Comparison of ENCODE assay signal across 29 mouse cellular contexts in genomic region chr15:70276838-70277237, GRCm38 (mm10).
DNase-seq lines count a peak whose midpoint lies in the region; ATAC-seq and TF ChIP-seq lines count a peak whose summit lies in the region.
"Had no signal": no experiment of that assay in that cellular context is flagged by ENCODE, and none has a peak within 500 bp of the region (broad histone marks: within the 10 kb centered on the region; RNA-seq: fewer than 3 reads in every experiment).

No protein-coding gene starts in this region.

- WGBS in intestine, embryonic 15.5 days: 23% methylated on average over 1 of the region's 1 CpGs
- 7% methylated on average over 1 of the region's 1 CpGs for WGBS in intestine, postnatal 0 days
- 27% methylated on average over 1 of the region's 1 CpGs for WGBS in intestine, embryonic 16.5 days
- WGBS in embryonic facial prominence, embryonic 10.5 days: 76% methylated on average over 1 of the region's 1 CpGs

- H3K9me3 ChIP-seq in intestine, embryonic 15.5 days: no peaks in the 10 kb centered on the region
- H3K9me3 ChIP-seq in intestine, postnatal 0 days (ENCODE audit: control insufficient read depth): no peaks in the 10 kb centered on the region
- no peaks in the 10 kb centered on the region for H3K9me3 ChIP-seq in intestine, embryonic 16.5 days (ENCODE audit: control insufficient read depth, low read length)
- no peaks in the 10 kb centered on the region for H3K9me3 ChIP-seq in embryonic facial prominence, embryonic 10.5 days
- H3K9me3 ChIP-seq: embryonic facial prominence, embryonic 13.5 days; embryonic facial prominence, embryonic 15.5 days; forebrain, embryonic 10.5 days; forebrain, embryonic 12.5 days had no signal

- H3K27me3 ChIP-seq in intestine, embryonic 15.5 days (replicated peaks): no peaks in the 10 kb centered on the region
- no peaks in the 10 kb centered on the region for H3K27me3 ChIP-seq in intestine, postnatal 0 days (replicated peaks; ENCODE audit: control insufficient read depth, insufficient read depth, low read length)
- H3K27me3 ChIP-seq in intestine, embryonic 16.5 days (replicated peaks; ENCODE audit: control insufficient read depth, insufficient read depth, low read length): no peaks in the 10 kb centered on the region
- no peaks in the 10 kb centered on the region for H3K27me3 ChIP-seq in embryonic facial prominence, embryonic 10.5 days (replicated peaks; ENCODE audit: low read depth, poor library complexity, severe bottlenecking)
- H3K27me3 ChIP-seq: CH12.LX; embryonic facial prominence, embryonic 13.5 days; embryonic facial prominence, embryonic 15.5 days; forebrain, embryonic 12.5 days; Patski had no signal

- H3K9ac ChIP-seq in intestine, embryonic 15.5 days: no peak overlapping the region
- H3K9ac ChIP-seq in intestine, postnatal 0 days (ENCODE audit: low read depth, low read length): no peak overlapping the region
- H3K9ac ChIP-seq in intestine, embryonic 16.5 days (ENCODE audit: low read depth, low read length): no peak overlapping the region
- H3K9ac ChIP-seq: embryonic facial prominence, embryonic 13.5 days; embryonic facial prominence, embryonic 15.5 days; forebrain, embryonic 12.5 days had no signal

- H3K27ac ChIP-seq in intestine, embryonic 15.5 days: no peak overlapping the region
- no peak overlapping the region for H3K27ac ChIP-seq in intestine, postnatal 0 days (ENCODE audit: low read depth, low read length)
- H3K27ac ChIP-seq in intestine, embryonic 16.5 days (ENCODE audit: low read length): no peak overlapping the region
- H3K27ac ChIP-seq in embryonic facial prominence, embryonic 10.5 days (replicated peaks): no peak overlapping the region
- H3K27ac ChIP-seq: embryonic facial prominence, embryonic 13.5 days; embryonic facial prominence, embryonic 15.5 days; forebrain, embryonic 10.5 days; forebrain, embryonic 12.5 days had no signal

- peak; percentile 65 for ATAC-seq in intestine, embryonic 15.5 days
- no peak for ATAC-seq in intestine, postnatal 0 days
- peak; percentile 72 for ATAC-seq in intestine, embryonic 16.5 days
- ATAC-seq: activated CD4-positive, CD25-positive, alpha-beta regulatory T cell, adult 4 months; CD4-positive, CD25-positive, alpha-beta regulatory T cell, adult 4 months; forebrain, embryonic 14.5 days; forebrain, embryonic 16.5 days; Patski had no signal

- H3K36me3 ChIP-seq in intestine, embryonic 15.5 days: no peaks in the 10 kb centered on the region
- H3K36me3 ChIP-seq in intestine, postnatal 0 days (ENCODE audit: control insufficient read depth, insufficient read depth): no peaks in the 10 kb centered on the region
- H3K36me3 ChIP-seq in intestine, embryonic 16.5 days (ENCODE audit: control insufficient read depth, insufficient read depth, low read length): no peaks in the 10 kb centered on the region
- H3K36me3 ChIP-seq in embryonic facial prominence, embryonic 10.5 days (replicated peaks): no peaks in the 10 kb centered on the region
- H3K36me3 ChIP-seq: embryonic facial prominence, embryonic 13.5 days; embryonic facial prominence, embryonic 15.5 days; forebrain, embryonic 10.5 days; forebrain, embryonic 12.5 days; G1E had no signal

- no peaks in the 10 kb centered on the region for H3K4me1 ChIP-seq in intestine, embryonic 15.5 days (replicated peaks)
- H3K4me1 ChIP-seq in intestine, postnatal 0 days (replicated peaks; ENCODE audit: control insufficient read depth, insufficient read depth, low read length): no peaks in the 10 kb centered on the region
- H3K4me1 ChIP-seq in intestine, embryonic 16.5 days (ENCODE audit: control insufficient read depth, insufficient read depth, low read length): no peaks in the 10 kb centered on the region
- no peaks in the 10 kb centered on the region for H3K4me1 ChIP-seq in embryonic facial prominence, embryonic 10.5 days
- H3K4me1 ChIP-seq: embryonic facial prominence, embryonic 13.5 days; embryonic facial prominence, embryonic 15.5 days; forebrain, embryonic 10.5 days; forebrain, embryonic 12.5 days had no signal

- no peak for TF ChIP-seq CTCF in intestine, postnatal 0 days (IDR thresholded peaks at IDR 0.05; ENCODE audit: low read depth)

- no peak overlapping the region for H3K4me3 ChIP-seq in intestine, embryonic 15.5 days (replicated peaks)
- no peak overlapping the region for H3K4me3 ChIP-seq in intestine, postnatal 0 days (ENCODE audit: low read depth, low read length)
- no peak overlapping the region for H3K4me3 ChIP-seq in intestine, embryonic 16.5 days (ENCODE audit: low read length)
- no peak overlapping the region for H3K4me3 ChIP-seq in embryonic facial prominence, embryonic 10.5 days
- H3K4me3 ChIP-seq: embryonic facial prominence, embryonic 13.5 days; embryonic facial prominence, embryonic 15.5 days; erythroblast, embryonic 14.5 days; forebrain, embryonic 10.5 days; forebrain, embryonic 12.5 days had no signal

- DNase-seq in embryo, embryonic 10 days (ENCODE audit: low spot score): peak; percentile 20
- DNase-seq in embryo, embryonic 9.5 days (ENCODE audit: extremely low spot score): no peak
- peak; percentile 27 for DNase-seq in embryo, embryonic 10.5 days (ENCODE audit: low spot score)
- no peak for DNase-seq in urinary bladder, postnatal 10 days (ENCODE audit: low spot score)
- DNase-seq in embryonic facial prominence, embryonic 10.5 days (ENCODE audit: low spot score): no peak
- DNase-seq: adrenal gland, adult 8-10 months; adrenal gland, postnatal 14 days; adrenal gland, postnatal 36 days; B cell, adult 2 months; cerebellum, adult 11-12 months; cerebellum, adult 2 months; cerebellum, adult 9-10 months; cerebellum, postnatal 10 days; cerebellum, postnatal 25 days had no signal

- no peak overlapping the region for H3K4me2 ChIP-seq in intestine, embryonic 15.5 days (replicated peaks)
- H3K4me2 ChIP-seq in intestine, postnatal 0 days (replicated peaks; ENCODE audit: low read depth): no peak overlapping the region
- no peak overlapping the region for H3K4me2 ChIP-seq in intestine, embryonic 16.5 days (ENCODE audit: low read depth, low read length)
- H3K4me2 ChIP-seq: embryonic facial prominence, embryonic 13.5 days; embryonic facial prominence, embryonic 15.5 days; forebrain, embryonic 12.5 days had no signal

Comparison
In these comparisons a context has a peak if more than half of its experiments do, and no peak if none do; other contexts are left out.
1. DNase-seq: peak in embryo, embryonic 10 days (single experiment) and embryo, embryonic 10.5 days (single experiment); none in embryo, embryonic 9.5 days (single experiment), urinary bladder, postnatal 10 days (single experiment) and embryonic facial prominence, embryonic 10.5 days (single experiment).